9 mouse cellular contexts compared by ENCODE assay signal in genomic region chr14:20181466-20181921, GRCm38 (mm10). TPM values are rescaled to one million over a fixed set of nuclear protein-coding genes. Genes with fewer than 3 reads are reported as not detected.
DNase-seq lines count a peak whose midpoint lies in the region; ATAC-seq and TF ChIP-seq lines count a peak whose summit lies in the region.
"Had no signal": no experiment of that assay in that cellular context is flagged by ENCODE, and none has a peak within 500 bp of the region (broad histone marks: within the 10 kb centered on the region; RNA-seq: fewer than 3 reads in every experiment).

Kcnk5 (minus strand) TSS chr14:20181809.

- H3K36me3 ChIP-seq in forebrain, embryonic 12.5 days (replicated peaks): no peaks in the 10 kb centered on the region
- H3K36me3 ChIP-seq in heart, embryonic 16.5 days (ENCODE audit: control insufficient read depth, insufficient read depth): no peaks in the 10 kb centered on the region
- no peaks in the 10 kb centered on the region for H3K36me3 ChIP-seq in liver, embryonic 14.5 days (replicated peaks; ENCODE audit: control insufficient read depth, insufficient read depth, low read depth)
- H3K36me3 ChIP-seq in stomach, embryonic 16.5 days (ENCODE audit: control insufficient read depth, insufficient read depth, low read length): no peaks in the 10 kb centered on the region

- no peak for TF ChIP-seq CTCF in liver, embryonic 14.5 days (IDR thresholded peaks at IDR 0.05; ENCODE audit: low read depth)

- WGBS in forebrain, embryonic 12.5 days: under 1% methylated on average over 36 of the region's 36 CpGs
- WGBS in heart, embryonic 16.5 days: 0% methylated on average over 36 of the region's 36 CpGs
- under 1% methylated on average over 36 of the region's 36 CpGs for WGBS in liver, embryonic 14.5 days (ENCODE audit: insufficient replicate concordance)
- WGBS in stomach, embryonic 16.5 days: under 1% methylated on average over 36 of the region's 36 CpGs

- H3K9ac ChIP-seq in forebrain, embryonic 12.5 days: peak within 1 kb of the TSS; percentile 70
- H3K9ac ChIP-seq in heart, embryonic 16.5 days (ENCODE audit: low read length): peak within 1 kb of the TSS; percentile 68
- peak within 1 kb of the TSS; percentile 67 for H3K9ac ChIP-seq in liver, embryonic 14.5 days (replicated peaks)
- peak within 1 kb of the TSS; percentile 76 for H3K9ac ChIP-seq in stomach, embryonic 16.5 days (ENCODE audit: low read length)

- peak within 1 kb of the TSS; percentile 61 for H3K4me3 ChIP-seq in forebrain, embryonic 12.5 days (replicated peaks)
- peak within 1 kb of the TSS; percentile 64 for H3K4me3 ChIP-seq in heart, embryonic 16.5 days (ENCODE audit: low read length)
- H3K4me3 ChIP-seq in liver, embryonic 14.5 days (ENCODE audit: insufficient read depth in 1 of 2, low read depth in 2 of 2, low read length in 2 of 2): peak within 1 kb of the TSS; percentile 63
- peak within 1 kb of the TSS; percentile 66 for H3K4me3 ChIP-seq in stomach, embryonic 16.5 days (replicated peaks; ENCODE audit: low read length)

- H3K9me3 ChIP-seq in forebrain, embryonic 12.5 days: no peaks in the 10 kb centered on the region
- H3K9me3 ChIP-seq in heart, embryonic 16.5 days (replicated peaks; ENCODE audit: control insufficient read depth, low read length): no peaks in the 10 kb centered on the region
- no peaks in the 10 kb centered on the region for H3K9me3 ChIP-seq in liver, embryonic 14.5 days (ENCODE audit: control insufficient read depth, low read length)
- H3K9me3 ChIP-seq in stomach, embryonic 16.5 days (replicated peaks; ENCODE audit: control insufficient read depth, low read length): no peaks in the 10 kb centered on the region

- peak; percentile 81 for ATAC-seq in CD4-positive, CD25-positive, alpha-beta regulatory T cell, adult 4 months
- peak; percentile 92 for ATAC-seq in forebrain, embryonic 12.5 days (ENCODE audit: low FRiP score)
- peak; percentile 86 for ATAC-seq in heart, embryonic 16.5 days (replicated peaks; ENCODE audit: extremely low read depth, insufficient read depth, low FRiP score)
- ATAC-seq in liver, embryonic 14.5 days (ENCODE audit: insufficient read depth): peak; percentile 88
- peak; percentile 95 for ATAC-seq in stomach, embryonic 16.5 days (ENCODE audit: insufficient read depth, low FRiP score)
- ATAC-seq: Patski had no signal

- H3K27me3 ChIP-seq in forebrain, embryonic 12.5 days: no peaks in the 10 kb centered on the region
- H3K27me3 ChIP-seq in heart, embryonic 16.5 days (ENCODE audit: control insufficient read depth, insufficient read depth, low read length): no peaks in the 10 kb centered on the region
- H3K27me3 ChIP-seq in liver, embryonic 14.5 days (ENCODE audit: control insufficient read depth, insufficient read depth, low read length): no peaks in the 10 kb centered on the region
- H3K27me3 ChIP-seq in stomach, embryonic 16.5 days (ENCODE audit: control insufficient read depth, insufficient read depth, low read length): no peaks in the 10 kb centered on the region
- H3K27me3 ChIP-seq: Patski had no signal

- peak within 1 kb of the TSS; percentile 53; the same call in 1 of the 2 replicates for H3K27ac ChIP-seq in forebrain, embryonic 12.5 days
- no peak within 1 kb of the TSS for H3K27ac ChIP-seq in heart, embryonic 16.5 days (ENCODE audit: low read length)
- peak within 1 kb of the TSS; percentile 27 for H3K27ac ChIP-seq in liver, embryonic 14.5 days
- peak within 1 kb of the TSS; percentile 50; the same call in 1 of the 2 replicates for H3K27ac ChIP-seq in stomach, embryonic 16.5 days (ENCODE audit: low read length)

- H3K4me1 ChIP-seq in forebrain, embryonic 12.5 days: peaks cover 63% of the 10 kb centered on the region
- peaks cover 4% of the 10 kb centered on the region for H3K4me1 ChIP-seq in heart, embryonic 16.5 days (ENCODE audit: control insufficient read depth, insufficient read depth, low read length)
- peaks cover 28 to 30% of the 10 kb centered on the region in 2 experiments for H3K4me1 ChIP-seq in liver, embryonic 14.5 days (replicated peaks; ENCODE audit: control insufficient read depth in 2 of 2, insufficient read depth in 2 of 2, low read length in 1 of 2)
- peaks cover 20% of the 10 kb centered on the region; the same call in 1 of the 2 replicates for H3K4me1 ChIP-seq in stomach, embryonic 16.5 days (ENCODE audit: control insufficient read depth, insufficient read depth, low read length)

- TF ChIP-seq EP300 in liver, embryonic 14.5 days (IDR thresholded peaks at IDR 0.05; ENCODE audit: low read depth): no peak

- peak within 1 kb of the TSS; percentile 92 for H3K4me2 ChIP-seq in forebrain, embryonic 12.5 days
- H3K4me2 ChIP-seq in heart, embryonic 16.5 days (ENCODE audit: low read depth, low read length): peak within 1 kb of the TSS; percentile 79
- H3K4me2 ChIP-seq in liver, embryonic 14.5 days (ENCODE audit: low read depth): peak within 1 kb of the TSS; percentile 80
- peak within 1 kb of the TSS; percentile 97 for H3K4me2 ChIP-seq in stomach, embryonic 16.5 days (ENCODE audit: low read depth, low read length)

- peak; percentile 91 for DNase-seq in c-Kit-positive CD71-positive TER-119-positive erythroid progenitor cells, embryonic 14.5 days (ENCODE audit: low spot score)
- peak; percentile 95 for DNase-seq in kidney, postnatal 25 days
- DNase-seq in liver, embryonic 14.5 days (ENCODE audit: low read depth in 3 of 3, low spot score in 3 of 3): peak; percentile 82 to 86 (median 85)
- DNase-seq in neural tube, embryonic 10.5 days (ENCODE audit: extremely low spot score, low spot score): peak; percentile 91

RNA-seq across cellular contexts. Expression of gene Kcnk5, which starts in this region (rescaled TPM):
- polyA plus RNA-seq in CD4-positive, CD25-positive, alpha-beta regulatory T cell, adult 4 months (2017; shearing (Covaris generic)): 1 to 10 TPM; 1.3 to 4.4 TPM
- polyA plus RNA-seq in forebrain, embryonic 12.5 days (2016; fragmentation: Nextera tagmentation; extraction: Ambion mirVana): 12.5 and 13.8 TPM in 2 replicates
- polyA plus RNA-seq in heart, embryonic 16.5 days (2015; fragmentation: Nextera tagmentation; extraction: Ambion mirVana): 3.9 and 4.1 TPM in 2 replicates
- 3.1 and 3.2 TPM in 2 replicates for polyA plus RNA-seq in liver, embryonic 14.5 days (2012; rRNA removed)
- polyA plus RNA-seq in liver, embryonic 14.5 days (2014; fragmentation: Nextera tagmentation; extraction: Ambion mirVana): 3.6 and 4.1 TPM in 2 replicates
- 8.7 and 9.5 TPM in 2 replicates for polyA plus RNA-seq in stomach, embryonic 16.5 days (2015; fragmentation: Nextera tagmentation; extraction: Ambion mirVana)
